Mouse (Mus musculus): ENCODE data around the gene Dhtkd1.
A peak's percentile ranks its signal among the peaks of the same experiment; 100 is the strongest.

The Dhtkd1 gene

DNA sequence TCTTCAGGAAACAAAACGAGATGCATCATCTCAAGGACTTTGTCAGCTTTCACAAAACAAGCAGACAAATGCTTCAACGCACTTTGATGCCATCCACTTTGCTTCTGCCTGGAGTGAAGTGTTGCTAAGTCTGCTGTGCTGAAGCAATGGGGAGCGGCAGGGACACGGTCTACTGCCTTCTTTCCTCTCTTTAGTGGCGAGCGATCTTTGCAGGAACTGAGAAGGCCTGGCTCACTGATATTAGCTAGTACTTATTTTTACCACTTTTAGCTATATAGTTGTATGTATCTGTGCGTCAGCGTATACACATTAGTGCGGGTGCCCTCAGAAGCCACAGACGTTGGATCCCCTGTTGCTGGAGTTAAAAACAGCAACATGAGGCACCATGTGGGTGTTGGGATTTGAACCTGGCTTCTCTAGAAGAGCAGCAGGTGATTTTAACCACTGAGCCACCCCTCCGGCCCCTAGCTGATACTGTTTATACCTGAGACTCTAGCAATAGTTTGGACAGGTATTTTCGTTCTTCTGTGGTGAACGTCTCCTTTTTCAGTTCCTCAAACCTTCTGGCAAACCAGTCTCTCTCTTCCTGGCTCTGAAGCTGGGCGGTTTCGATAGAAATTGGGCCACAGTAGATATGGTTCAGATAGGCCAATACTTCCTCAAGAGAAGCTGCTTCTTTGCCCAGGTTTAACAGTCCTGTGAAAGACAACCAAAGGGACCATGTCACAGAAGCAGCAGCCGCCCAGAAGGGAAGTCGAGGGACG, 12.1 kb downstream of the Dhtkd1 start:
- no peak for DNase-seq (ENCODE audit: inconsistent ontology term)

- no peak for DNase-seq (ENCODE audit: inconsistent ontology term)
These were observed 12.8 kb downstream of the Dhtkd1 start for GRCm38 (mm10) chr2:5929793-5930192.

- DNase-seq (ENCODE audit: inconsistent ontology term) = no peak
These were observed 15.1 kb downstream of the Dhtkd1 start for GRCm38 (mm10) chr2:5927481-5927880.

GRCm38 (mm10) chr2:5923786-5924185, 18.8 kb downstream of the Dhtkd1 start:
- no peak for DNase-seq (ENCODE audit: inconsistent ontology term)

- no peak for DNase-seq (ENCODE audit: inconsistent ontology term)
These were observed 19.8 kb downstream of the Dhtkd1 start for GRCm38 (mm10) chr2:5922823-5923222.

DNA sequence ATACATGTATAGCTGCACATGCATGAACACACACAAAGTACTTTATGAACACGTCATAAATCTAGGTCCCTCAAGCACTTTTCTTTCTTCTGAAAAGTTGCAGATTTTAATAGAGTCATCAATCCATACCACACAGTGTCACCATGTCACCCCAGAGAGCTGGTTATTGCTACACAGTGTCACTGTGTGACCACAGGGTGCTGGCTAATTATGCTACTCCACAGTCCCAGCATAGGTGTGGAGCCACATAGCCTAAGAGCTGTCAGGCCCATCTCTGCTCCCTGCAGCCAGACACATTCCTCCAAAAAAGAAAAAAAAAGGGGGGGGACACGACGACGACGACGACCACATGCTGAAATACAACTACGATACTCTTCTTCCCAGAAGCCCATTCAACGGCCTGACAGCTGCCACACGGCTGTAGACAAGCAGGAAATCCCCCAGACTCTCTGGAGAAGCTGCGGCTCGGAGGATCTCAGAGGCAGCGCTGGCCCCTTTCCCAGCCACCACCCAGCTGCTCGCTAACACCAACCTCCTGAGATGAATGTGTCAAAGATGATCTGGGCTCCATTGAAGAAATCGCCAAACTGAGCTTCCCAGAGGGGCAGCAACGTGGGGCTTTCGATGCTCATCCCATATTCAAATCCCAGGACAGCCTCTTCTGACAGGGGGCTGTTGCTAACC, 31.2 kb downstream of the Dhtkd1 start:
- no peak for DNase-seq (ENCODE audit: inconsistent ontology term)

GRCm38 (mm10) chr2:5906625-5907024, 36.0 kb downstream of the Dhtkd1 start:
- DNase-seq (ENCODE audit: inconsistent ontology term) = no peak

DNA sequence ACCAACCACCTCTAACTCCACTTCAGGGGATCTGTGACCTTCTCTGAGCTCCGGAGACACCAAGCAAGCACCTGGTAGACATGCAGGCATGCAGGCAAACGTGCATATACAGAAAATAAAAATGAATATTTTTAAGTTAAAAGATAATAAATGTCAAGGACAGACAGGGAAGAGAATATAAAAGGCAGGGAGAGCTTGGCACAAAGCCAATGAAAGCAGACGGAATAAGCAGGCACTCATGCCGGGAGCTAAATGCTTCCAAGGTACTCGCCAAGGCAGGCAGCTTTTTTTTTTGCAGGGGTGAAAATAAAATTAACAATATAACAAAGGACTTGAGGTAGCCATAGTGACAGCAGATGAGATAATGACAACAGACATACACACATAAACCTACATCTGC, 36.5 kb downstream of the Dhtkd1 start:
- DNase-seq (ENCODE audit: inconsistent ontology term) = no peak

GRCm38 (mm10) chr2:5900145-5900544, 42.4 kb downstream of the Dhtkd1 start:
- DNase-seq (ENCODE audit: inconsistent ontology term) = no peak

DNA sequence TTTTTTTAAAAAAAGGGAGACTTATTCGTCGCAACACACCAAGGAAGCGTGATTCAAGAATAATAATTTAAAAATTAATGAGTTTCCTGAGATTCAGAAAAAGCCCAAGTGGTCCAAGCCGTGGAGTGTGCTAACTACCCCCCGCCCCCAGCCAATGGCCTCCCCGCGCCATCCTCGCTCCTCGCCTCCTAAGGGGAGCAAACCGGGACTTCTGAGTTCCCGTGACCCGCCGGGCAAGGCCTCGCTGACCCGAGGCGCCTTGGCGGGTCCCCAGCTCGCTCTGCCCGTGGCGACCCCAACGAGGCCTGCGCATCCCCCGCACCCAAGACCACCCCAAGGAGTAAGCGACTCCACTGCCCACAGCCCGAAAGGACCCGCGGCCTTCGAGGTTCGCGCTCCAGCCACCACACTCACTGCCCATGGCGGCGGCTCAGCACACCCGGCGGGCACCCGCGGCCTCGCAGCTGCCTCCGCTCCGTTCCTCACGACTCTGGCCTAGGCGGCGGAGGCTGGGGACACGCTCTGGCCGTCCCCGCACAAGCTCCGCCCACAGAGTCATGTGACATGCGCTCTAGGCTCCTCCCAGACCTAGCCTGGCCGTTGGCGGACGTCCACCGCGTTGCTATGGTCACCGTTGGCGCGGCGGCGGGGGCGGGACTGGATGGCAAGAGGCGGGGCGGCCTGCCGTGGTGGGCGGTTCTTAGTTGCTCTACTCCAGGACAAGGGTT, 47.6 kb downstream of the Dhtkd1 start, which contains the start of gene Sec61a2:
Gene Sec61a2 (minus strand): TSS at position 590 of the 728 bp plus-strand sequence.
- DNase-seq (ENCODE audit: inconsistent ontology term) = peak; percentile 99

GRCm38 (mm10) chr2:5894296-5894695, 48.3 kb downstream of the Dhtkd1 start:
- peak; percentile 45 for DNase-seq (ENCODE audit: inconsistent ontology term)

GRCm38 (mm10) chr2:5889412-5889811, 53.2 kb downstream of the Dhtkd1 start:
- DNase-seq (ENCODE audit: inconsistent ontology term) = no peak

- no peak for DNase-seq (ENCODE audit: inconsistent ontology term)
These were observed 53.7 kb downstream of the Dhtkd1 start for GRCm38 (mm10) chr2:5888865-5889264.

DNA sequence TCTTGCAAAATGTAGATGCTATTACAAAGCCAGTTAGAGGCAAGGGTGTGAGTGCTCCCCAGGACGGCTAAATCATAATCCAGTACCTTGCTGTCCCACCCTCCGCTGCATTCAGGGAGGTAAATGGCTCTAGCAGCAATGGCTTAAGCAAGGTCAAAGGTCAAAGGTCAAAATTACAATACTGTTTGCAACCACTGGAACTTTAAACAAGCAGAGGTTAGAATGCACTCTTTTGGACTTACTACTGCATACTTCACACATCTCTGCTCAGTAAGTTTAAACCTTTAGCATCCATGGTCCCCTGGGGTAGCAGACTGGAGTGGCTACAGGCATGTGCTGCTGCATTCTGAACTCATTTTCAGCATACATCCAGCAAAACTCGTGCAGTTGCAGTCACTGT, 65.1 kb downstream of the Dhtkd1 start:
- DNase-seq (ENCODE audit: inconsistent ontology term) = no peak

- DNase-seq (ENCODE audit: inconsistent ontology term) = no peak
These were observed 72.8 kb downstream of the Dhtkd1 start for GRCm38 (mm10) chr2:5869746-5870145.

DNA sequence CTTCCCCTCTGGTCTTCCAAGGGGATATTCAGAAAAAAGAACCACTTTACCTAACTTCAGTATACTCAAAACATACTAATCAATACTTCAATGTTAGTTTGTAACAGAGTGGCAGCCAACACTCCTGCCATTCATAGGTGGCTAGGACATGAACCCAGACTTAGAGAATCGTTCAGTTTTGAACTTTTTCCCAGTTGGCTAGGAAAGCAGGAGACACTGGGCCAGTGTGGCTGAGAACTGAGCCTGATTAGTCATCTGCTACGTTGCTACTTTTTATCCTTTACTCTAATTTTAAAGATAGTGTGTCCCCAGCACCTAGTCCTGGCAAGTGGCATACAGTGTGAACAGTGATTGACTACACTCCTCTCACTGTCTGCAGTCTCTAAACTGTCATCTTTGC, 74.9 kb downstream of the Dhtkd1 start:
- no peak for DNase-seq (ENCODE audit: inconsistent ontology term)

GRCm38 (mm10) chr2:5862834-5863233, 79.8 kb downstream of the Dhtkd1 start, which contains the start of gene Gm13199:
Gene Gm13199, minus strand, starts transcription at chr2:5862934.
- DNase-seq (ENCODE audit: inconsistent ontology term) = no peak

DNA sequence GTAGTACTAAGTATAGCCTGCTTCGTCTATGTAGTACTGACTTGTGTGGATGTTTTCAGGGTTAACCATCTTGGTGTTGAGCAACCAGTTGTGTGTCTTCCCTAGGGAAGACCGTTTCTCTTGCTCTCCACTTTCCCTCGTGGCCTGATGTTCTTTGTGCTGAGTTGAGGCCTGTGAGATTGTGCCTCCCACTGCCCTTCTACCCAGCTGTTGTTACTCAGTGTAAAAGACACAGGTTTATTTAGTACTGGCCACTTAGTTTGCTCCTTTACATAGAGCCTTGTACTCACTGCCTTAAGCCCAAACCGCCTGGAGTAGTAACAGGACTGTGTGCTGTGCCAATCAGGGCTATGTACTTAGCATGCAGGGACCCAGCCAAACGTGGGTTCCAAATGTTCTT, 90.7 kb downstream of the Dhtkd1 start:
- DNase-seq (ENCODE audit: inconsistent ontology term) = no peak

- DNase-seq (ENCODE audit: inconsistent ontology term) = no peak
These were observed 91.5 kb downstream of the Dhtkd1 start for GRCm38 (mm10) chr2:5851116-5851515.
